ENCODE assay signal across 8 mouse cellular contexts in the genomic region with DNA sequence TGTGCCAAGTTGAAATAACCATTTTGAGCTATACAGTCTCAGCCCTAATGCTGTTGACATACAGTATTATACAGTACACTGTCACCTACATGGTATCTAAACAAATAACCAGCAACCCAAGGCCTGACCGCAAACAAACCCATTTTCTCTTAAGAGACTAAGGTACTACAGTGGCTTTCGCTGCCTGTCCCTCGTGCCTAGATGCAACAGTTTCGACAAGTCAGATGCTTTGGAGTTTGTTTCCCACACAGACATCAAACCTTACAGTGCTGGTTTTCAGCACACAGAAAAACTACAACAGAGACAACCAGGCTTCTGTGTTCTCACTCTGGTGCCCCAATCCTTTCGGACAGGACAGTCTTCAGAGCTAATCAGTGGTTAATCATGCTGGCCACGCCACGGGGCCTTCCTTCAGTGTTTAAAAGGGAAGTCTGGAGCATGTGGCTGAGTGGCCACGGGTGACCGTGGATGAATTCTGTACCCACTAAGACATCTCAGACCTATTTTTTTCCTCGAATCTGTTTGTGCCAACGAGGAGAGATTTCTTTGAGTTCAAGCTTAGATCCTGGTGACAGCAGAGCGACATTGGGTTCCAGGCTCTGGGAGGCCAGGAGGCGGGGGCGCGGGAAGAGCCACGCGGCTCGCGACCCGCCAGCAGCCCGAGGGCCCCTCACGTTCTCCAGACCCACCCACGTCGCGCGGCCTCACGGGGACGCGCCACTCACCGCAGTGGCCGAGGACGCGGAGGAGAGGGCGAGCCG. TPM values are rescaled to one million over a fixed set of nuclear protein-coding genes. Genes with fewer than 3 reads are reported as not detected.
DNase-seq lines count a peak whose midpoint lies in the region; ATAC-seq and TF ChIP-seq lines count a peak whose summit lies in the region.

No protein-coding gene starts in this region.

- in situ Hi-C loops in ES-E14 (cut with MboI; ENCODE audit: low sequenced_read_pairs in 2 of 2, unreplicated experiment in 2 of 2): no loop called here

- no peak for DNase-seq in heart, postnatal 36 days
- no peak for DNase-seq in ES-E14 (ENCODE audit: low read depth, low spot score)
- DNase-seq in forebrain, embryonic 10.5 days (ENCODE audit: extremely low spot score, low spot score): no peak
- no peak for DNase-seq in limb, embryonic 11.5 days (ENCODE audit: low spot score)
- DNase-seq in gastrocnemius, adult 18-20 months (ENCODE audit: low spot score): no peak
- DNase-seq in thymus, postnatal 14 days: no peak

- no peaks in the 10 kb centered on the region for H3K27me3 ChIP-seq in heart, embryonic 14.5 days (ENCODE audit: control insufficient read depth, insufficient read depth, low read length)
- H3K27me3 ChIP-seq in forebrain, embryonic 10.5 days (ENCODE audit: poor library complexity, severe bottlenecking): no peaks in the 10 kb centered on the region
- no peaks in the 10 kb centered on the region for H3K27me3 ChIP-seq in limb, embryonic 11.5 days (ENCODE audit: control insufficient read depth, insufficient read depth, low read length)
- no peaks in the 10 kb centered on the region for H3K27me3 ChIP-seq in midbrain, embryonic 15.5 days (replicated peaks)

- 0 out of 2 replicates have a peak, but pooled peaks have one; percentile 14 for ATAC-seq in heart, embryonic 14.5 days (ENCODE audit: insufficient number of reproducible peaks, insufficient read depth, low FRiP score, low read depth)
- ATAC-seq in limb, embryonic 11.5 days (ENCODE audit: insufficient number of reproducible peaks, low FRiP score, low TSS enrichment, low read depth): peak; percentile 51; the same call in 1 of the 2 replicates
- ATAC-seq in midbrain, embryonic 15.5 days (replicated peaks): peak; percentile 52

- intact Hi-C loops in heart, postnatal 36 days (cut with DNase I): loop anchor here (5.0 kb wide), 1 partner anchor 314 kb away; no protein-coding TSS in a partner anchor

- H3K9ac ChIP-seq in heart, embryonic 14.5 days (ENCODE audit: low read length): peak overlapping the region; percentile 89
- H3K9ac ChIP-seq in ES-E14 (ENCODE audit: insufficient read depth, low read depth, low read length, poor library complexity, severe bottlenecking): peak overlapping the region; percentile 92
- H3K9ac ChIP-seq in limb, embryonic 11.5 days (ENCODE audit: low read length): peak overlapping the region; percentile 83
- peak overlapping the region; percentile 89 for H3K9ac ChIP-seq in midbrain, embryonic 15.5 days

- H3K27ac ChIP-seq in heart, embryonic 14.5 days (replicated peaks in 1 of 2; ENCODE audit: control insufficient read depth in 1 of 2, insufficient read depth in 1 of 2, low read depth in 2 of 2, low read length in 2 of 2): peak overlapping the region; percentile 71 to 76
- H3K27ac ChIP-seq in ES-E14 (ENCODE audit: insufficient read depth, low read depth, low read length, poor library complexity, severe bottlenecking): no peak overlapping the region
- peak overlapping the region; percentile 93 for H3K27ac ChIP-seq in forebrain, embryonic 10.5 days
- no peak overlapping the region for H3K27ac ChIP-seq in limb, embryonic 11.5 days (replicated peaks; ENCODE audit: low read depth, low read length)
- peak overlapping the region; percentile 84 for H3K27ac ChIP-seq in midbrain, embryonic 15.5 days

- 5% methylated on average over 35 of the region's 35 CpGs for WGBS in heart, embryonic 14.5 days
- WGBS in forebrain, embryonic 10.5 days: 5% methylated on average over 35 of the region's 35 CpGs
- whole genome bisulfite sequencing in limb, embryonic 11.5 days: 4% methylated on average over 35 of the region's 35 CpGs
- WGBS in midbrain, embryonic 15.5 days: 6% methylated on average over 35 of the region's 35 CpGs

- peak overlapping the region; percentile 83 for H3K4me2 ChIP-seq in heart, embryonic 14.5 days (ENCODE audit: low read length)
- H3K4me2 ChIP-seq in limb, embryonic 11.5 days (ENCODE audit: low read depth, severe bottlenecking): peak overlapping the region; percentile 74
- peak overlapping the region; percentile 79 for H3K4me2 ChIP-seq in midbrain, embryonic 15.5 days

- 0 out of 4 replicates have a peak, but pooled peaks cover 0 to 6% of the 10 kb centered on the region in 2 experiments for H3K4me1 ChIP-seq in heart, embryonic 14.5 days (ENCODE audit: control insufficient read depth in 2 of 2, insufficient read depth in 2 of 2, low read length in 2 of 2)
- peaks cover 2 to 10% of the 10 kb centered on the region in 2 experiments; a peak in 3 of 4 replicates for H3K4me1 ChIP-seq in ES-E14 (ENCODE audit: control insufficient read depth in 2 of 2, insufficient read depth in 2 of 2, low read length in 2 of 2, poor library complexity in 1 of 2)
- peaks cover 23% of the 10 kb centered on the region for H3K4me1 ChIP-seq in forebrain, embryonic 10.5 days
- H3K4me1 ChIP-seq in limb, embryonic 11.5 days (ENCODE audit: control insufficient read depth, insufficient read depth, low read length): no peaks in the 10 kb centered on the region
- H3K4me1 ChIP-seq in midbrain, embryonic 15.5 days: peaks cover 18% of the 10 kb centered on the region

- peak overlapping the region; percentile 75 to 95 for H3K4me3 ChIP-seq in heart, embryonic 14.5 days (ENCODE audit: control insufficient read depth in 1 of 2, insufficient read depth in 1 of 2, low read depth in 1 of 2, low read length in 2 of 2)
- peak overlapping the region; percentile 91 to 92 for H3K4me3 ChIP-seq in ES-E14 (ENCODE audit: insufficient read depth in 1 of 2, low read depth in 1 of 2, low read length in 2 of 2, poor library complexity in 1 of 2, severe bottlenecking in 1 of 2)
- H3K4me3 ChIP-seq in forebrain, embryonic 10.5 days: peak overlapping the region; percentile 90
- H3K4me3 ChIP-seq in limb, embryonic 11.5 days (ENCODE audit: low read depth, low read length): peak overlapping the region; percentile 83
- peak overlapping the region; percentile 66 for H3K4me3 ChIP-seq in midbrain, embryonic 15.5 days

- H3K36me3 ChIP-seq in heart, embryonic 14.5 days (ENCODE audit: control insufficient read depth, insufficient read depth, low read length): peaks cover 39% of the 10 kb centered on the region
- H3K36me3 ChIP-seq in ES-E14 (ENCODE audit: control insufficient read depth, insufficient read depth, low read length, poor library complexity, severe bottlenecking): peaks cover 19% of the 10 kb centered on the region
- H3K36me3 ChIP-seq in forebrain, embryonic 10.5 days (replicated peaks): peaks cover 42% of the 10 kb centered on the region
- peaks cover 4% of the 10 kb centered on the region; the same call in 1 of the 2 replicates for H3K36me3 ChIP-seq in limb, embryonic 11.5 days (ENCODE audit: control insufficient read depth, insufficient read depth, low read length)
- H3K36me3 ChIP-seq in midbrain, embryonic 15.5 days (replicated peaks): peaks cover 19% of the 10 kb centered on the region; the same call in 1 of the 2 replicates

- no peaks in the 10 kb centered on the region for H3K9me3 ChIP-seq in heart, embryonic 14.5 days (ENCODE audit: control insufficient read depth, low read length)
- H3K9me3 ChIP-seq in ES-E14 (ENCODE audit: control insufficient read depth, insufficient read depth, low read depth, low read length): no peaks in the 10 kb centered on the region
- H3K9me3 ChIP-seq in forebrain, embryonic 10.5 days: no peaks in the 10 kb centered on the region
- no peaks in the 10 kb centered on the region for H3K9me3 ChIP-seq in limb, embryonic 11.5 days (ENCODE audit: control insufficient read depth, low read length)
- H3K9me3 ChIP-seq in midbrain, embryonic 15.5 days: no peaks in the 10 kb centered on the region

TF ChIP-seq in ES-E14, 5 proteins besides CTCF, POLR2A, EP300 and RAD21:
- TF ChIP-seq ZNF384 (IDR thresholded peaks at IDR 0.05; ENCODE audit: low read depth, low read length) (no peak), CHD2 (IDR thresholded peaks at IDR 0.05; ENCODE audit: low read depth, low read length) (no peak), MAFK (IDR thresholded peaks at IDR 0.05; ENCODE audit: insufficient read depth, low read depth, low read length) (no peak), HCFC1 (IDR thresholded peaks at IDR 0.05; ENCODE audit: borderline replicate concordance, insufficient read depth, low read length) (no peak), ZC3H11A (IDR thresholded peaks at IDR 0.05; ENCODE audit: borderline replicate concordance, low read depth, low read length) (no peak)

RNA-seq across cellular contexts. Expression of a gene that starts 0.4 kb away (rescaled TPM):
- polyA plus RNA-seq in heart, embryonic 14.5 days (2014; fragmentation: Nextera tagmentation; extraction: Ambion mirVana): 41.5 and 43.2 TPM in 2 replicates
- 10 to 100 TPM; 19.0 to 19.4 TPM for total RNA-seq in heart, postnatal 36 days (2021)
- 51.2 and 65.1 TPM in 2 replicates for total RNA-seq in ES-E14 (2012; rRNA removed)
- polyA plus RNA-seq in forebrain, embryonic 10.5 days (2016; fragmentation: Nextera tagmentation; extraction: Ambion mirVana): 76.9 and 78.2 TPM in 2 replicates
- 83.1 and 88.4 TPM in 2 replicates for polyA plus RNA-seq in limb, embryonic 11.5 days (2014; fragmentation: Nextera tagmentation; extraction: Ambion mirVana)
- polyA plus RNA-seq in midbrain, embryonic 15.5 days (2015; fragmentation: Nextera tagmentation; extraction: Ambion mirVana): 75.0 and 76.6 TPM in 2 replicates
- 10 to 100 TPM; 16.6 to 16.9 TPM for total RNA-seq in gastrocnemius, adult 18-20 months (2021)

Comparison
In these comparisons a context has a peak if more than half of its experiments do, and no peak if none do; other contexts are left out.
1. H3K27ac ChIP-seq: peak in heart, embryonic 14.5 days (2 of 2), forebrain, embryonic 10.5 days (single experiment) and midbrain, embryonic 15.5 days (single experiment); none in ES-E14 (single experiment) and limb, embryonic 11.5 days (single experiment).
2. Peak in every context shown above with its lines, with median percentiles within 50 percentile points of each other: ATAC-seq, H3K4me2 ChIP-seq, H3K4me3 ChIP-seq and H3K9ac ChIP-seq.